Mouse (Mus musculus) brain, embryonic 18.5 days (tissue): ENCODE measurements at regions not wholly inside any gene's neighbourhood (a gene's known extent, or its start where the extent isn't known, plus 50 kb on each side); places are given as distances from the start of the nearest gene placed in this dataset.

Experiments
- DNase-seq: peaks from one replicate; pipeline ENCODE4 v3.0.0-alpha.2; 2012; ENCODE audit warnings: low read depth, low spot score

GRCm38 (mm10) chr7:54734039-54734438 is 101.3 kb upstream of the Luzp2 start:
- peak; percentile 39 for DNase-seq

- no peak for DNase-seq
Observed at GRCm38 (mm10) chr7:54734861-54735260, 100.4 kb upstream of the Luzp2 start.

GRCm38 (mm10) chr7:54767341-54767740 is 68.0 kb upstream of the Luzp2 start:
- DNase-seq, result no peak

GRCm38 (mm10) chr7:54768683-54769082 is 66.6 kb upstream of the Luzp2 start:
- DNase-seq, result no peak

- DNase-seq, result no peak
Observed at GRCm38 (mm10) chr7:54781939-54782520, 53.3 kb upstream of the Luzp2 start.

GRCm38 (mm10) chr7:54782604-54783003 is 52.7 kb upstream of the Luzp2 start:
- DNase-seq, result no peak

- no peak for DNase-seq
Observed at GRCm38 (mm10) chr7:54783550-54784529, 51.5 kb upstream of the Luzp2 start.
